Mouse (Mus musculus) CH12.LX (cell line): Measurements from ENCODE around the gene Cenph. TPM values are rescaled to one million over a fixed set of nuclear protein-coding genes. Genes with fewer than 3 reads are reported as not detected.

Experiments used
- DNase-seq: peaks from one replicate; pipeline ENCODE4 v3.0.0-alpha.2; 2013; ENCODE audit errors: extremely low read depth
- H3K27ac ChIP-seq: 2 replicates; pipeline ENCODE4 v1.5.1; 2012; ENCODE audit warnings: low read depth, mild to moderate bottlenecking, control low read depth, moderate library complexity; ENCODE audit not compliant: insufficient read depth
- H3K27me3 ChIP-seq: replicated peaks from 2 replicates; pipeline ENCODE3; 2012; ENCODE audit warnings: inconsistent platforms
- H3K36me3 ChIP-seq, 2 experiments: replicated peaks in 1 of 2; 2 replicates each; pipeline versions ENCODE3 to v1.6.1; 2012; ENCODE audit warnings: inconsistent platforms in 1 of 2, low read length in 1 of 2, mild to moderate bottlenecking in 1 of 2, mixed read lengths in 1 of 2, moderate library complexity in 1 of 2; ENCODE audit not compliant: control insufficient read depth in 1 of 2, insufficient read depth in 1 of 2
- H3K4me1 ChIP-seq, 2 experiments: 2 replicates each; pipeline ENCODE4 v1.6.1; 2012; ENCODE audit warnings: inconsistent platforms in 1 of 2, moderate library complexity in 1 of 2; ENCODE audit not compliant: insufficient read depth in 2 of 2, control insufficient read depth in 1 of 2
- H3K4me2 ChIP-seq: 2 replicates; pipeline ENCODE4 v1.6.1; 2012; ENCODE audit warnings: low read depth, mild to moderate bottlenecking, control low read depth; ENCODE audit not compliant: poor library complexity, insufficient read depth, severe bottlenecking
- H3K4me3 ChIP-seq, 3 experiments: fragments of 150-350 bp in 1 of 3; sonication (generic) in 1 of 3; replicated peaks in 1 of 3; 2 replicates each; pipeline versions ENCODE3 to v1.5.1; 2011 to 2012; ENCODE audit warnings: low read depth in 2 of 3, low read length in 2 of 3, mild to moderate bottlenecking in 2 of 3, moderate library complexity in 2 of 3, control low read depth in 1 of 3, improper control_type of control experiment in 1 of 3, inconsistent platforms in 1 of 3, mixed read lengths in 1 of 3; ENCODE audit not compliant: poor library complexity in 1 of 3
- H3K79me2 ChIP-seq: replicated peaks from 2 replicates; pipeline ENCODE4 v1.6.1; 2012; ENCODE audit warnings: mild to moderate bottlenecking, moderate library complexity; ENCODE audit not compliant: control insufficient read depth, poor library complexity, insufficient read depth, severe bottlenecking; ENCODE audit errors: extremely low read depth
- H3K9ac ChIP-seq: 2 replicates; pipeline ENCODE4 v1.6.1; 2012; ENCODE audit warnings: low read depth, mild to moderate bottlenecking, control low read depth, moderate library complexity; ENCODE audit not compliant: insufficient read depth
- H3K9me3 ChIP-seq: replicated peaks from 2 replicates; pipeline ENCODE3; 2012; ENCODE audit warnings: low read length, inconsistent platforms, mixed read lengths
- BHLHE40 ChIP-seq: IDR thresholded peaks from 2 replicates; pipeline ENCODE4 v1.6.1; 2011; ENCODE audit warnings: mild to moderate bottlenecking, low read depth, low read length, improper control_type of control experiment
- CHD1 ChIP-seq: IDR thresholded peaks from 2 replicates; pipeline ENCODE4 v1.6.1; 2012; ENCODE audit warnings: low read depth, low read length, improper control_type of control experiment, inconsistent platforms
- CHD2 ChIP-seq: IDR thresholded peaks from 2 replicates; pipeline ENCODE4 v1.6.1; 2011; ENCODE audit warnings: low read length, improper control_type of control experiment
- CTCF ChIP-seq, 2 experiments: IDR thresholded peaks in 1 of 2; conservative IDR thresholded peaks in 1 of 2; 2 replicates each; pipeline ENCODE4 v1.5.1; 2011 to 2012; ENCODE audit warnings: low read depth in 2 of 2, low read length in 2 of 2, improper control_type of control experiment in 1 of 2, inconsistent platforms in 1 of 2, mild to moderate bottlenecking in 1 of 2, moderate library complexity in 1 of 2
- E2F4 ChIP-seq: IDR thresholded peaks from 2 replicates; pipeline ENCODE4 v1.6.1; 2011; ENCODE audit warnings: low read depth, low read length, improper control_type of control experiment; ENCODE audit not compliant: insufficient replicate concordance
- ELF1 ChIP-seq: IDR thresholded peaks from 2 replicates; pipeline ENCODE4 v1.6.1; 2014; ENCODE audit warnings: low read depth, mild to moderate bottlenecking, inconsistent platforms, low read length, improper control_type of control experiment
- EP300 ChIP-seq: IDR thresholded peaks from 2 replicates; pipeline ENCODE4 v1.6.1; 2011; ENCODE audit warnings: low read length, improper control_type of control experiment
- ETS1 ChIP-seq: conservative IDR thresholded peaks from 2 replicates; pipeline ENCODE4 v1.6.1; 2012; ENCODE audit warnings: low read depth, mild to moderate bottlenecking, inconsistent platforms, low read length, improper control_type of control experiment, moderate library complexity
- HCFC1 ChIP-seq: IDR thresholded peaks from 2 replicates; pipeline ENCODE4 v1.6.1; 2012; ENCODE audit warnings: low read depth, mild to moderate bottlenecking, inconsistent platforms, low read length, improper control_type of control experiment
- IRF4 ChIP-seq: IDR thresholded peaks from 2 replicates; pipeline ENCODE4 v1.6.1; 2014; ENCODE audit warnings: low read depth, mild to moderate bottlenecking, inconsistent platforms, low read length, improper control_type of control experiment
- JUND ChIP-seq: conservative IDR thresholded peaks from 2 replicates; pipeline ENCODE4 v1.6.1; 2011; ENCODE audit warnings: low read depth, low read length, improper control_type of control experiment
- KAT2A ChIP-seq: IDR thresholded peaks from 2 replicates; pipeline ENCODE4 v1.6.1; 2012; ENCODE audit warnings: low read length, improper control_type of control experiment, inconsistent platforms; ENCODE audit not compliant: insufficient replicate concordance
- MAFK ChIP-seq: IDR thresholded peaks from 2 replicates; pipeline ENCODE4 v1.6.1; 2011; ENCODE audit warnings: low read length, improper control_type of control experiment; ENCODE audit not compliant: insufficient replicate concordance
- MAX ChIP-seq: IDR thresholded peaks from 2 replicates; pipeline ENCODE4 v1.6.1; 2011; ENCODE audit warnings: low read length, improper control_type of control experiment
- MAZ ChIP-seq: IDR thresholded peaks from 2 replicates; pipeline ENCODE4 v1.6.1; 2012; ENCODE audit warnings: low read depth, mild to moderate bottlenecking, inconsistent platforms, low read length, improper control_type of control experiment, moderate library complexity
- MEF2A ChIP-seq: IDR thresholded peaks from 2 replicates; pipeline ENCODE4 v1.6.1; 2014; ENCODE audit warnings: low read depth, mild to moderate bottlenecking, inconsistent platforms, low read length, improper control_type of control experiment, borderline replicate concordance
- MXI1 ChIP-seq: IDR thresholded peaks from 2 replicates; pipeline ENCODE4 v1.6.1; 2011; ENCODE audit warnings: mild to moderate bottlenecking, low read depth, low read length, improper control_type of control experiment
- MYC ChIP-seq: IDR thresholded peaks from 2 replicates; pipeline ENCODE4 v1.6.1; 2011; ENCODE audit warnings: low read depth, mild to moderate bottlenecking, improper control_type of control experiment, low read length
- NELFE ChIP-seq: IDR thresholded peaks from 2 replicates; pipeline ENCODE4 v1.6.1; 2011; ENCODE audit warnings: low read depth, low read length, improper control_type of control experiment
- NRF1 ChIP-seq: IDR thresholded peaks from 2 replicates; pipeline ENCODE4 v1.6.1; 2014; ENCODE audit warnings: low read depth, mild to moderate bottlenecking, inconsistent platforms, low read length, improper control_type of control experiment, moderate library complexity
- PAX5 ChIP-seq: IDR thresholded peaks from 2 replicates; pipeline ENCODE4 v1.6.1; 2012; ENCODE audit warnings: low read length, inconsistent platforms, mixed read lengths
- POLR2A ChIP-seq: IDR thresholded peaks from 2 replicates; pipeline ENCODE4 v1.6.1; 2011; ENCODE audit warnings: low read depth, mild to moderate bottlenecking, improper control_type of control experiment, low read length
- POLR2AphosphoS2 ChIP-seq: IDR thresholded peaks from 2 replicates; pipeline ENCODE4 v1.6.1; 2011; ENCODE audit warnings: low read depth, low read length, improper control_type of control experiment
- RAD21 ChIP-seq: IDR thresholded peaks from 2 replicates; pipeline ENCODE4 v1.6.1; 2011; ENCODE audit warnings: low read depth, mild to moderate bottlenecking, low read length, improper control_type of control experiment, moderate library complexity
- RCOR1 ChIP-seq: conservative IDR thresholded peaks from 2 replicates; pipeline ENCODE4 v1.6.1; 2012; ENCODE audit warnings: low read depth, mild to moderate bottlenecking, inconsistent platforms, low read length, improper control_type of control experiment
- SIN3A ChIP-seq: IDR thresholded peaks from 2 replicates; pipeline ENCODE4 v1.6.1; 2012; ENCODE audit warnings: low read length, improper control_type of control experiment, inconsistent platforms
- TBP ChIP-seq: conservative IDR thresholded peaks from 2 replicates; pipeline ENCODE4 v1.6.1; 2011; ENCODE audit warnings: low read depth, low read length, improper control_type of control experiment
- TCF12 ChIP-seq: IDR thresholded peaks from 2 replicates; pipeline ENCODE4 v1.6.1; 2014; ENCODE audit warnings: low read depth, mild to moderate bottlenecking, inconsistent platforms, low read length, improper control_type of control experiment
- USF1 ChIP-seq: IDR thresholded peaks from 2 replicates; pipeline ENCODE4 v1.6.1; 2014; ENCODE audit warnings: low read depth, mild to moderate bottlenecking, inconsistent platforms, low read length, improper control_type of control experiment
- USF2 ChIP-seq: conservative IDR thresholded peaks from 2 replicates; pipeline ENCODE4 v1.6.1; 2011; ENCODE audit warnings: low read depth, low read length, improper control_type of control experiment
- ZKSCAN1 ChIP-seq: IDR thresholded peaks from 2 replicates; pipeline ENCODE4 v1.6.1; 2012; ENCODE audit warnings: low read depth, inconsistent platforms, low read length, improper control_type of control experiment, borderline replicate concordance
- ZNF384 ChIP-seq: IDR thresholded peaks from 2 replicates; pipeline ENCODE4 v1.6.1; 2012; ENCODE audit warnings: low read depth, low read length, improper control_type of control experiment, inconsistent platforms
- dilution Hi-C: fragments of 300-500 bp; cut with MboI; formaldehyde crosslinking; loops from 2 replicates; pipeline ENCODE4 v1.14.3; 2020; ENCODE audit warnings: low sequenced_read_pairs; ENCODE audit not compliant: extremely low pct_unique_long_range_greater_than_20kb, extremely low pct_ligation_motif_present
- in situ Hi-C: fragments of 300-500 bp; cut with MboI; formaldehyde crosslinking; loops from 3 replicates; pipeline ENCODE4 v1.14.3; 2019; ENCODE audit warnings: low sequenced_read_pairs, low pct_ligation_motif_present, low pct_unique_long_range_greater_than_20kb, mixed read lengths
- polyA plus RNA-seq: library from polyadenylated mRNA; unstranded; fragments of >175 nt; gene quantifications from 2 replicates; pipeline ENCODE4 v1.2.1, GENCODE M21; 2012; ENCODE audit warnings: low read depth; ENCODE audit not compliant: insufficient read length
- total RNA-seq, 2 experiments: library from RNA; depleted of rRNA; stranded (reverse); fragments of 300-350 nt in 1 of 2; fragments of >200 nt in 1 of 2; gene quantifications; 2 replicates each; pipeline ENCODE4 v1.2.3; 2012 to 2014

The Cenph gene
- total and polyA plus RNA-seq, 3 experiments, result 23.7 to 49.3 (median 49.1) TPM

GRCm38 (mm10) chr13:100824306-100824705 lies 48.6 kb upstream of the Cenph start:
- peaks cover 29 to 67% of the 10 kb centered on the region in 2 experiments for H3K36me3 ChIP-seq
- H3K4me1 ChIP-seq, result peaks cover 2 to 30% of the 10 kb centered on the region in 2 experiments; a peak in 3 of 4 replicates
- peak overlapping the region; percentile 62 for H3K9ac ChIP-seq
- peak overlapping the region; percentile 88 for H3K27ac ChIP-seq
- peak; percentile 82 for DNase-seq
- dilution Hi-C loops, result no loop called here
- in situ Hi-C loops, result no loop called here
- no peaks in the 10 kb centered on the region for H3K27me3 ChIP-seq
- no peak overlapping the region for H3K4me3 ChIP-seq
- H3K4me2 ChIP-seq, result peak overlapping the region; percentile 94
- H3K9me3 ChIP-seq, result no peaks in the 10 kb centered on the region
- TF ChIP-seq ZKSCAN1 (no peak), SIN3A (peak; percentile 69; the same call in 1 of the 2 replicates), ZNF384 (peak; percentile 85), NRF1 (no peak), POLR2AphosphoS2 (no peak), MXI1 (peak; percentile 80), MAZ (no peak), RAD21 (no peak; the same call in 1 of the 2 replicates), MYC (peak; percentile 84), CHD1 (no peak), POLR2A (no peak), IRF4 (peak; percentile 92), KAT2A (no peak), MAX (peak; percentile 65; the same call in 1 of the 2 replicates), ETS1 (peak; percentile 62), EP300 (peak; percentile 89), RCOR1 (peak; percentile 83), USF1 (no peak), USF2 (no peak), MEF2A (peak; percentile 37; the same call in 1 of the 2 replicates), TBP (no peak), NELFE (no peak), BHLHE40 (peak; percentile 94), MAFK (0 out of 2 replicates have a peak, but pooled peaks have one; percentile 27), ELF1 (peak; percentile 45; the same call in 1 of the 2 replicates), PAX5 (no peak), CTCF (conservative IDR thresholded peaks at IDR 0.05 in 1 of 2, IDR thresholded peaks at IDR 0.05 in 1 of 2; ENCODE audit: low read depth in 2 of 2, low read length in 2 of 2) (no peak), TCF12 (peak; percentile 57; the same call in 1 of the 2 replicates), JUND (no peak), E2F4 (no peak), CHD2 (no peak), HCFC1 (no peak)
- TF ChIP-seq, all 38 proteins: peak for 14
- H3K79me2 ChIP-seq, result peaks cover 20% of the 10 kb centered on the region
